Mouse (Mus musculus) naive thymus-derived CD4-positive, alpha-beta T cell, adult 2 months (primary cell): ENCODE measurements at regions not wholly inside any gene's neighbourhood (a gene's known extent, or its start where the extent isn't known, plus 50 kb on each side); places are given as distances from the start of the nearest gene placed in this dataset.
A peak's percentile ranks its signal among the peaks of the same experiment; 100 is the strongest.

Experiments
- DNase-seq: peaks from one replicate; pipeline ENCODE4 v3.0.0-alpha.2; 2011; ENCODE audit warnings: low read depth

- no peak for DNase-seq
Observed at GRCm38 (mm10) chr11:31784332-31784901, 87.6 kb upstream of the Cpeb4 start.

- no peak for DNase-seq
Observed at GRCm38 (mm10) chr11:31785160-31785559, 86.9 kb upstream of the Cpeb4 start.

- no peak for DNase-seq
Observed at GRCm38 (mm10) chr11:31787376-31787775, 84.6 kb upstream of the Cpeb4 start.

- no peak for DNase-seq
Observed at GRCm38 (mm10) chr11:31787917-31788703, 83.9 kb upstream of the Cpeb4 start.

GRCm38 (mm10) chr11:31789967-31790366, 82.0 kb upstream of the Cpeb4 start:
- no peak for DNase-seq

GRCm38 (mm10) chr11:31791264-31791663, 80.7 kb upstream of the Cpeb4 start:
- DNase-seq: no peak

GRCm38 (mm10) chr11:31795084-31795483, 76.9 kb upstream of the Cpeb4 start:
- DNase-seq: no peak

GRCm38 (mm10) chr11:31796245-31796644, 75.8 kb upstream of the Cpeb4 start:
- DNase-seq: no peak

- no peak for DNase-seq
Observed at GRCm38 (mm10) chr11:31801575-31801974, 70.4 kb upstream of the Cpeb4 start.

GRCm38 (mm10) chr11:31803319-31803891, 68.6 kb upstream of the Cpeb4 start:
- DNase-seq: no peak

- no peak for DNase-seq
Observed at GRCm38 (mm10) chr11:31804518-31804917, 67.5 kb upstream of the Cpeb4 start.

GRCm38 (mm10) chr11:31807461-31808215, 64.4 kb upstream of the Cpeb4 start:
- no peak for DNase-seq

GRCm38 (mm10) chr11:31808216-31808838, 63.7 kb upstream of the Cpeb4 start:
- DNase-seq: no peak

GRCm38 (mm10) chr11:31810011-31810786, 61.8 kb upstream of the Cpeb4 start:
- no peak for DNase-seq

GRCm38 (mm10) chr11:31812215-31812614, 59.8 kb upstream of the Cpeb4 start:
- no peak for DNase-seq

GRCm38 (mm10) chr11:31814616-31815015, 57.4 kb upstream of the Cpeb4 start:
- DNase-seq: no peak

GRCm38 (mm10) chr11:31815855-31816488, 56.0 kb upstream of the Cpeb4 start:
- no peak for DNase-seq

- DNase-seq: no peak
Observed at GRCm38 (mm10) chr11:31818032-31818431, 54.0 kb upstream of the Cpeb4 start.

GRCm38 (mm10) chr11:31819964-31820363, 52.0 kb upstream of the Cpeb4 start:
- no peak for DNase-seq

- DNase-seq: peak; percentile 21
Observed at GRCm38 (mm10) chr11:31821479-31822411, 50.3 kb upstream of the Cpeb4 start.
